Comparison of ENCODE assay signal across 8 mouse cellular contexts in the genomic region with DNA sequence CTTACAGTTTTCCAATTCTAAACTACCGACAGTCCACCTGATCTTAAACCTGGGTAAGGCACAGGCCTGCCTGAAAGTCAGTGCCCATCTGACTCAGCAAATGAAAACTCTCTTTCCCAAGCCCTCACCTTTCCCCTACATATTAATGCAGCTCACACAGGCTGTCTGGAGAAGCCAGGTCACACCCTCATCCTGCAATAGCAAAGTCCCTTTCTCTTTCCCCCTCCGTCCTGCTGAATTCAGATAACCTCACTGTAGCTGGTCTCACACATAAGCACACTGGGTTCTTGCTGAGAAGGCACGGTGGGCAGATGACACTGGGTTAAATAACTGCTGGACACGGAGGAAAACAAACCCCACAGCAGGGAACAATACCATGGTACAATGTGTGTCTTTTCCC. TPM values are rescaled to one million over a fixed set of nuclear protein-coding genes. Genes with fewer than 3 reads are reported as not detected.
DNase-seq lines count a peak whose midpoint lies in the region; ATAC-seq and TF ChIP-seq lines count a peak whose summit lies in the region.

No protein-coding gene starts in this region.

- H3K9me3 ChIP-seq in hindbrain, embryonic 10.5 days: no peaks in the 10 kb centered on the region
- no peaks in the 10 kb centered on the region for H3K9me3 ChIP-seq in hindbrain, embryonic 11.5 days (ENCODE audit: control insufficient read depth, low read length)
- H3K9me3 ChIP-seq in heart, embryonic 13.5 days: no peaks in the 10 kb centered on the region
- no peaks in the 10 kb centered on the region for H3K9me3 ChIP-seq in kidney, postnatal 0 days (replicated peaks; ENCODE audit: low read length)

- H3K36me3 ChIP-seq in hindbrain, embryonic 10.5 days: peaks cover 8% of the 10 kb centered on the region; the same call in 1 of the 2 replicates
- H3K36me3 ChIP-seq in hindbrain, embryonic 11.5 days (ENCODE audit: control insufficient read depth, insufficient read depth, low read length): no peaks in the 10 kb centered on the region
- H3K36me3 ChIP-seq in heart, embryonic 13.5 days: peaks cover 10% of the 10 kb centered on the region; the same call in 1 of the 2 replicates
- H3K36me3 ChIP-seq in kidney, postnatal 0 days (ENCODE audit: insufficient read depth, low read length): no peaks in the 10 kb centered on the region

- intact Hi-C loops in left cerebral cortex, postnatal 36 days (cut with DNase I): no loop called here

- no peak overlapping the region for H3K27ac ChIP-seq in hindbrain, embryonic 10.5 days
- H3K27ac ChIP-seq in hindbrain, embryonic 11.5 days (ENCODE audit: low read depth, low read length): no peak overlapping the region
- H3K27ac ChIP-seq in heart, embryonic 13.5 days (replicated peaks): peak overlapping the region; percentile 33
- H3K27ac ChIP-seq in kidney, postnatal 0 days: peak overlapping the region; percentile 86; the same call in 1 of the 2 replicates

- H3K4me3 ChIP-seq in hindbrain, embryonic 10.5 days: peak overlapping the region; percentile 93
- no peak overlapping the region for H3K4me3 ChIP-seq in hindbrain, embryonic 11.5 days (ENCODE audit: low read depth, low read length)
- peak overlapping the region; percentile 88; the same call in 1 of the 2 replicates for H3K4me3 ChIP-seq in heart, embryonic 13.5 days
- H3K4me3 ChIP-seq in kidney, postnatal 0 days (replicated peaks; ENCODE audit: low read depth, low read length): no peak overlapping the region

- 51% methylated on average over 4 of the region's 4 CpGs for WGBS in hindbrain, embryonic 10.5 days
- WGBS in hindbrain, embryonic 11.5 days: 57% methylated on average over 4 of the region's 4 CpGs
- 49% methylated on average over 4 of the region's 4 CpGs for WGBS in heart, embryonic 13.5 days
- WGBS in kidney, postnatal 0 days: 41% methylated on average over 4 of the region's 4 CpGs

- no peak for TF ChIP-seq CTCF in kidney, postnatal 0 days (IDR thresholded peaks at IDR 0.05; ENCODE audit: low read depth)

- no peaks in the 10 kb centered on the region for H3K27me3 ChIP-seq in hindbrain, embryonic 10.5 days (ENCODE audit: insufficient read depth, poor library complexity, severe bottlenecking)
- H3K27me3 ChIP-seq in hindbrain, embryonic 11.5 days (ENCODE audit: control insufficient read depth, insufficient read depth, low read length): no peaks in the 10 kb centered on the region
- 0 out of 2 replicates have a peak, but pooled peaks cover 3% of the 10 kb centered on the region for H3K27me3 ChIP-seq in heart, embryonic 13.5 days (replicated peaks)
- H3K27me3 ChIP-seq in kidney, postnatal 0 days (ENCODE audit: insufficient read depth, low read length): no peaks in the 10 kb centered on the region

- no peak overlapping the region; the same call in 1 of the 2 replicates for H3K4me2 ChIP-seq in hindbrain, embryonic 11.5 days (replicated peaks; ENCODE audit: low read depth, low read length)
- H3K4me2 ChIP-seq in heart, embryonic 13.5 days: peak overlapping the region; percentile 88
- peak overlapping the region; percentile 70 for H3K4me2 ChIP-seq in kidney, postnatal 0 days (ENCODE audit: low read length)

- peaks cover 23% of the 10 kb centered on the region for H3K4me1 ChIP-seq in hindbrain, embryonic 10.5 days (replicated peaks)
- H3K4me1 ChIP-seq in hindbrain, embryonic 11.5 days (replicated peaks; ENCODE audit: control insufficient read depth, insufficient read depth, low read length): peaks cover 2% of the 10 kb centered on the region; the same call in 1 of the 2 replicates
- H3K4me1 ChIP-seq in heart, embryonic 13.5 days: peaks cover 32% of the 10 kb centered on the region
- H3K4me1 ChIP-seq in kidney, postnatal 0 days (replicated peaks; ENCODE audit: insufficient read depth, low read length): peaks cover 19% of the 10 kb centered on the region

- ATAC-seq in hindbrain, embryonic 11.5 days (ENCODE audit: low FRiP score): no peak
- ATAC-seq in heart, embryonic 13.5 days (ENCODE audit: extremely low read depth, insufficient number of reproducible peaks, low FRiP score, low TSS enrichment): no peak
- peak; percentile 64 for ATAC-seq in kidney, postnatal 0 days (replicated peaks; ENCODE audit: low FRiP score, low read depth)
- 0 out of 2 replicates have a peak, but pooled peaks have one; percentile 6 for ATAC-seq in megakaryocyte-erythroid progenitor cell, adult 5-6 weeks (replicated peaks; ENCODE audit: low FRiP score, low TSS enrichment, poor library complexity, severe bottlenecking)

- DNase-seq in hindbrain, embryonic 10.5 days (ENCODE audit: low spot score): no peak
- no peak for DNase-seq in hindbrain, embryonic 11.5 days (ENCODE audit: low spot score)
- DNase-seq in kidney, postnatal 0 days (ENCODE audit: low spot score): peak; percentile 45
- DNase-seq in left cerebral cortex, postnatal 36 days (ENCODE audit: low spot score in 2 of 2): no peak
- DNase-seq in thymus, postnatal 36 days: no peak
- DNase-seq in spleen, postnatal 14 days (ENCODE audit: low spot score in 2 of 2): no peak

- no peak overlapping the region for H3K9ac ChIP-seq in hindbrain, embryonic 11.5 days (ENCODE audit: low read depth, low read length)
- H3K9ac ChIP-seq in heart, embryonic 13.5 days: peak overlapping the region; percentile 94
- H3K9ac ChIP-seq in kidney, postnatal 0 days (ENCODE audit: low read depth, low read length): peak overlapping the region; percentile 78; the same call in 1 of the 2 replicates

RNA-seq across cellular contexts. Expression of gene Cpt2, which starts 1.5 kb away (rescaled TPM):
- polyA plus RNA-seq in hindbrain, embryonic 10.5 days (2016; fragmentation: Nextera tagmentation; extraction: Ambion mirVana): 38.7 and 39.7 TPM in 2 replicates
- polyA plus RNA-seq in hindbrain, embryonic 11.5 days (2014; fragmentation: Nextera tagmentation; extraction: Ambion mirVana): 34.0 and 38.4 TPM in 2 replicates
- polyA plus RNA-seq in heart, embryonic 13.5 days (2015; fragmentation: Nextera tagmentation; extraction: Ambion mirVana): 53.4 and 59.3 TPM in 2 replicates
- 82.8 and 94.0 TPM in 2 replicates for polyA plus RNA-seq in kidney, postnatal 0 days (2015; fragmentation: Nextera tagmentation; extraction: Ambion mirVana)
- 48.6 and 51.8 TPM in 2 replicates for total RNA-seq in megakaryocyte-erythroid progenitor cell, adult 5-6 weeks (2014; fragmentation: Nextera tagmentation)
- 25.6 and 44.4 TPM in 2 replicates for total RNA-seq in megakaryocyte-erythroid progenitor cell, adult 5-6 weeks (2017)
- total RNA-seq in left cerebral cortex, postnatal 36 days (2021): 1 to 10 TPM; 6.5 to 6.7 TPM

RNA-seq across cellular contexts. Expression of gene 0610037L13Rik, which starts 32.3 kb away (rescaled TPM):
- polyA plus RNA-seq in hindbrain, embryonic 10.5 days (2016; fragmentation: Nextera tagmentation; extraction: Ambion mirVana): 111 and 113 TPM in 2 replicates
- polyA plus RNA-seq in hindbrain, embryonic 11.5 days (2014; fragmentation: Nextera tagmentation; extraction: Ambion mirVana): 118 and 135 TPM in 2 replicates
- 95.3 and 101 TPM in 2 replicates for polyA plus RNA-seq in heart, embryonic 13.5 days (2015; fragmentation: Nextera tagmentation; extraction: Ambion mirVana)
- polyA plus RNA-seq in kidney, postnatal 0 days (2015; fragmentation: Nextera tagmentation; extraction: Ambion mirVana): 124 and 129 TPM in 2 replicates
- total RNA-seq in megakaryocyte-erythroid progenitor cell, adult 5-6 weeks (2014; fragmentation: Nextera tagmentation): 51.1 and 53.5 TPM in 2 replicates
- 49.8 and 60.8 TPM in 2 replicates for total RNA-seq in megakaryocyte-erythroid progenitor cell, adult 5-6 weeks (2017)
- total RNA-seq in left cerebral cortex, postnatal 36 days (2021): 10 to 100 TPM; 57.2 to 58.9 TPM

RNA-seq across cellular contexts. Expression of gene Magoh, which starts 42.4 kb away (rescaled TPM):
- polyA plus RNA-seq in hindbrain, embryonic 10.5 days (2016; fragmentation: Nextera tagmentation; extraction: Ambion mirVana): 225 and 238 TPM in 2 replicates
- 224 and 249 TPM in 2 replicates for polyA plus RNA-seq in hindbrain, embryonic 11.5 days (2014; fragmentation: Nextera tagmentation; extraction: Ambion mirVana)
- 94.1 and 99.9 TPM in 2 replicates for polyA plus RNA-seq in heart, embryonic 13.5 days (2015; fragmentation: Nextera tagmentation; extraction: Ambion mirVana)
- polyA plus RNA-seq in kidney, postnatal 0 days (2015; fragmentation: Nextera tagmentation; extraction: Ambion mirVana): 199 and 226 TPM in 2 replicates
- total RNA-seq in megakaryocyte-erythroid progenitor cell, adult 5-6 weeks (2014; fragmentation: Nextera tagmentation): 256 and 308 TPM in 2 replicates
- total RNA-seq in megakaryocyte-erythroid progenitor cell, adult 5-6 weeks (2017): 300 and 428 TPM in 2 replicates
- 10 to 100 TPM; 35.2 to 43.4 TPM for total RNA-seq in left cerebral cortex, postnatal 36 days (2021)

RNA-seq across cellular contexts. Expression of gene Slc1a7, which starts 46.2 kb away (rescaled TPM):
- not detected in 2 replicates for polyA plus RNA-seq in hindbrain, embryonic 10.5 days (2016; fragmentation: Nextera tagmentation; extraction: Ambion mirVana)
- not detected in 2 replicates for polyA plus RNA-seq in hindbrain, embryonic 11.5 days (2014; fragmentation: Nextera tagmentation; extraction: Ambion mirVana)
- not detected in 2 replicates for polyA plus RNA-seq in heart, embryonic 13.5 days (2015; fragmentation: Nextera tagmentation; extraction: Ambion mirVana)
- 0.05 TPM in 1 of 2 replicates, not detected in the other for polyA plus RNA-seq in kidney, postnatal 0 days (2015; fragmentation: Nextera tagmentation; extraction: Ambion mirVana)
- not detected in 2 replicates for total RNA-seq in megakaryocyte-erythroid progenitor cell, adult 5-6 weeks (2014; fragmentation: Nextera tagmentation)
- total RNA-seq in megakaryocyte-erythroid progenitor cell, adult 5-6 weeks (2017): not detected in 2 replicates
- total RNA-seq in left cerebral cortex, postnatal 36 days (2021): under 1 TPM; 0.72 to 0.79 TPM

Comparison
In these comparisons a context has a peak if more than half of its experiments do, and no peak if none do; other contexts are left out.
1. H3K4me3 ChIP-seq: peak in hindbrain, embryonic 10.5 days (single experiment) and heart, embryonic 13.5 days (single experiment); none in hindbrain, embryonic 11.5 days (single experiment) and kidney, postnatal 0 days (single experiment).
2. H3K27ac ChIP-seq: peak in heart, embryonic 13.5 days (single experiment) and kidney, postnatal 0 days (single experiment); none in hindbrain, embryonic 10.5 days (single experiment) and hindbrain, embryonic 11.5 days (single experiment).
3. ATAC-seq: peak in kidney, postnatal 0 days (single experiment) and megakaryocyte-erythroid progenitor cell, adult 5-6 weeks (single experiment); none in hindbrain, embryonic 11.5 days (single experiment) and heart, embryonic 13.5 days (single experiment).